Mouse (Mus musculus) liver, embryonic 13.5 days (tissue): ENCODE data around the gene Ptprf. TPM values are rescaled to one million over a fixed set of nuclear protein-coding genes. Genes with fewer than 3 reads are reported as not detected.

Experiments
- ATAC-seq: fragments of 200-750 bp; cut with Nextera tagmentation; 2 replicates; pipeline ENCODE4 v1.8.0; 2017; ENCODE audit warnings: low read depth, mild to moderate bottlenecking, moderate number of reproducible peaks, moderate library complexity
- DNase-seq: peaks from one replicate; pipeline ENCODE4 v3.0.0; 2022
- H3K27ac ChIP-seq: fragments of 300-500 bp; sonication (generic); 2 replicates; pipeline ENCODE4 v1.5.1; 2015; ENCODE audit warnings: moderate library complexity, mild to moderate bottlenecking, inconsistent platforms
- H3K27me3 ChIP-seq: fragments of 300-500 bp; sonication (generic); 2 replicates; pipeline ENCODE4 v1.6.1; 2015; ENCODE audit warnings: mild to moderate bottlenecking, inconsistent platforms
- H3K36me3 ChIP-seq: fragments of 300-500 bp; sonication (generic); 2 replicates; pipeline ENCODE4 v1.6.1; 2015; ENCODE audit warnings: mild to moderate bottlenecking, inconsistent platforms
- H3K4me1 ChIP-seq: fragments of 300-500 bp; sonication (generic); replicated peaks from 2 replicates; pipeline ENCODE4 v1.6.1; 2015; ENCODE audit warnings: inconsistent platforms
- H3K4me2 ChIP-seq: fragments of 300-500 bp; sonication (generic); 2 replicates; pipeline ENCODE4 v1.6.1; 2015; ENCODE audit warnings: inconsistent platforms, mild to moderate bottlenecking, moderate library complexity
- H3K4me3 ChIP-seq: fragments of 300-500 bp; sonication (generic); replicated peaks from 2 replicates; pipeline ENCODE4 v1.5.1; 2015; ENCODE audit warnings: mild to moderate bottlenecking, inconsistent platforms
- H3K9ac ChIP-seq: fragments of 300-500 bp; sonication (generic); 2 replicates; pipeline ENCODE4 v1.6.1; 2015; ENCODE audit warnings: mild to moderate bottlenecking, inconsistent platforms
- H3K9me3 ChIP-seq: fragments of 300-500 bp; sonication (generic); replicated peaks from 2 replicates; pipeline ENCODE4 v1.6.1; 2016; ENCODE audit warnings: inconsistent platforms
- WGBS: fragments of 180-500 bp; shearing (Covaris S2); methylation state at CpG from one replicate; pipeline ENCODE4 v1.1.7; 2015; ENCODE audit not compliant: insufficient replicate concordance; 5-methylcytosine and 5-hydroxymethylcytosine counted together
- polyA plus RNA-seq: library from polyadenylated mRNA; unstranded; fragments of >200 nt; fragmentation: Nextera tagmentation; extraction: Ambion mirVana; gene quantifications from 2 replicates; pipeline ENCODE4 v1.2.1, GENCODE M21; 2015

The Ptprf gene
- polyA plus RNA-seq, 1 experiment from 2014 or later = 7.9 TPM

DNA sequence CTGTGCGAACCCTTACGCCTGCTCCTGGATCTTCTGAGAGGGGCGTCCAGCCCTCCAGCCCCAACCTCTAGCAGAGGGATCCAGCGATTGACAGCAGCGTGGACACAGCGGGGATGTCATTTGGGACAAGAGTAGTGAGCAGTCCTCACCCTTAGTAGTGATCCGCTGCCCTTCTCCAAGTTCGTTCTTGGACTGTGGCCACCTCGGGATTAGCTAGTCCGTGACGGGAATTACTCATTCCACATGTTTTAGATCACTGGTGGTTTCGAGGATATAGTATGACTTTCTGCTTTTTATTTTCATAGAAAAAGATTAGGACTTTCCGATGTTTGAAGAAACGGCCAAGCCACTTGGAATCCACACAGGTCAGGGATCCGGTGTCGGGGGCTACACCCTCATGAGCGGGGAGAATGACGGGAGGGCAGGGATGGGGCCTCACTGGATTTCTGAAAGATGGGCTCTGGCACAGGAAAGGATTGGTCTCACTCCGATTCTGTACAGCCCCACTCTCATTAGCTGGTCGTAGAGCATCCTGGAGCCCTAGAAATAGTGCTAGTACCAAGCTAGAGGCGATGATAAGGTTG lies 15.0 kb upstream of the Ptprf start:
- no peaks in the 10 kb centered on the region for H3K27me3 ChIP-seq
- H3K4me3 ChIP-seq = no peak overlapping the region
- ATAC-seq (no peak), DNase-seq (no peak)
- 78% methylated on average over 21 of the region's 21 CpGs for WGBS
- H3K36me3 ChIP-seq = no peaks in the 10 kb centered on the region
- H3K27ac ChIP-seq = no peak overlapping the region
- H3K9ac ChIP-seq = no peak overlapping the region
- H3K4me2 ChIP-seq = no peak overlapping the region
- no peaks in the 10 kb centered on the region for H3K9me3 ChIP-seq
- H3K4me1 ChIP-seq = no peaks in the 10 kb centered on the region

DNA sequence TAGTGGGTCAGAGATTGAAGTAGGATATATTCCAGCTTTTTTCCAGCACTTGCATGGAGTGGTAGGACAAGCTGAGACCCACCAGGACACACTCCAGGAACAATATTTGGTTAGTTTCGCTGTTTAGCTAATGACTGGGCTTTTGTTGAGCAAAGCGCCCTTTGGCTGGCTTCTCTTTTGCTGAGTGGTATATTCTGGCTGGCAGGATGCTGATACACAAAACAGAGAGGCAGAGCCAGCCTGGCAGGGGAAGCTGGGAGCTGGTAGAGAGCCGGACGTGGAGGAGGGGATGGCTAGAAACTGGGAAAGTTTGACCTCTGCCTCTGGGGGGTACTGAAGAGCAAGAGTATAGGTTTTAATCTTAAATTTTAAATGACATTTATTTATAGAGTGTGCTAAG lies 13.8 kb upstream of the Ptprf start:
- Histone ChIP-seq H3K9me3 (no peaks in the 10 kb centered on the region), H3K4me1 (no peaks in the 10 kb centered on the region), H3K4me3 (no peak overlapping the region), H3K9ac (no peak overlapping the region), H3K27ac (no peak overlapping the region), H3K4me2 (no peak overlapping the region), H3K27me3 (no peaks in the 10 kb centered on the region), H3K36me3 (no peaks in the 10 kb centered on the region)
- ATAC-seq = no peak
- WGBS = 48% methylated on average over 4 of the region's 4 CpGs
- no peak for DNase-seq

DNA sequence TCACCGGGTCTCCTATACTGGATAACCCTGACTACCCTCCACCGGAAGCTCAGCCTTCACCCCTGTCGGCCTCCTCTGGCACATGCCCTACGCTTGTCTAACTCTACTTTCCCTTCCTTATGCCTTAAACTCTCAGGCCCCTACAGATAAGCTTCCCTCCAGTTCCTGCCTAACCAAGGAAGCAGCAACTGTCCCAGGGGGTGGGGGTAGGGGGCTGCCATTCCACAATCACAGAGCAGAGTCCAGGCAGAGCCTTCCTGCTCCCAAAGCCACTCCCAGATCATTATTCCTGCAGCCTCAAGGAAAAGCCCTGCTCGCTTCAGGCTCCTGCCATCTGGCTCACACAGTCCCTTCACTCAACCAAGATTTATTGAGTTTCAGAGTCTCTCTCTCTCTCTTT lies 6.6 kb upstream of the Ptprf start:
- Histone ChIP-seq H3K27me3 (peaks cover 42% of the 10 kb centered on the region), H3K4me2 (no peak overlapping the region)

DNA sequence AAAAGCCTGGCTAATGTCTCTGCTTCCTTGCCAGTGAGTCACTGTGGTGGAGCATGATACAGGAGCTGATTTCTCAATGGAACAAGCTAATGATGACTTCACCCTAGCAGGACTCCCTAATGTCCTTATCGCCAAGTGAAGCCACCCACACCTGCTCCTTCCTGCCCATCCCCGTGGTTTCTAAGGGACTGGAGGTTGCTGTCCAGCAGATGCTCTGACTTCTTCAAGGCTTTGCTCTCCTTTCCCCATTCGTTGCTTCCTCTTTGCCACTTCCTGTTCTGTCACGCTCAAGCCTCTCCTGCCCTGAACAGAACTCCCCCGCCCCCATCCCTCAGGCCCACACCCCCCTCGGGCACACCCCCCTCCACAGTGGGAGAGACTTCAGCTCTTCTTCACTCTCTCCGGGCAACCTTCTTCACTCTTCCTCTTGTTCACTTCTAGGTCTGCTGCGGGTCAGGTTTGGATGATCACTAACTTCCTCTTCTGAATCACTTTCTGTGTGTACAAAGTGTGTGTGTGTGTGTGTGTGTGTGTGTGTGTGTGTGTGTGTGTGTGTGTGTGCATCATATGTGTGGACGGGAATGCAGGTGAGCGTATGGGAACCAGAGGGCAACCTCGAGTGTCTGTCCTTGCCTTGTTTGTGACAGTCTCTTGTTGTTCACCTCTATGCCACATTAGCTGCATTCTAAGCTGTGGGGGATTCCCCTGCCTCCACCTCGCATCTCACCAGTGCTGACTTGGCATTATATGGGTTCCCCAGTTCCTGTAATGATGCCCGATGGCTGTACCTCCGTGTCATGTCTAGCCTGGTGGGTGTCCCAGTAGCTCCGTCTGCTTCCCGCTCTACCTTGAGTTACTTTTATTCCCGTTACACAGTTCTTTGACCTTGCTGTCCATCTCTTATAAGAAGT lies 4.7 kb upstream of the Ptprf start:
- Histone ChIP-seq H3K4me3 (no peak overlapping the region), H3K27ac (no peak overlapping the region), H3K9me3 (no peaks in the 10 kb centered on the region), H3K4me2 (no peak overlapping the region), H3K9ac (no peak overlapping the region), H3K36me3 (no peaks in the 10 kb centered on the region), H3K4me1 (peaks cover 12% of the 10 kb centered on the region; the same call in 1 of the 2 replicates), H3K27me3 (peaks cover 61% of the 10 kb centered on the region)
- WGBS = 25% methylated on average over 17 of the region's 17 CpGs
- DNase-seq (no peak), ATAC-seq (no peak)

More for the DNA sequence above, 6.6 kb upstream of the Ptprf start:
- ATAC-seq = no peak
- H3K4me3 ChIP-seq = no peak overlapping the region
- DNase-seq = no peak
- WGBS = 10% methylated on average over 5 of the region's 5 CpGs
- no peak overlapping the region for H3K27ac ChIP-seq
- H3K4me1 ChIP-seq = peaks cover 9% of the 10 kb centered on the region; the same call in 1 of the 2 replicates
- H3K36me3 ChIP-seq = no peaks in the 10 kb centered on the region
- no peak overlapping the region for H3K9ac ChIP-seq
- no peaks in the 10 kb centered on the region for H3K9me3 ChIP-seq

DNA sequence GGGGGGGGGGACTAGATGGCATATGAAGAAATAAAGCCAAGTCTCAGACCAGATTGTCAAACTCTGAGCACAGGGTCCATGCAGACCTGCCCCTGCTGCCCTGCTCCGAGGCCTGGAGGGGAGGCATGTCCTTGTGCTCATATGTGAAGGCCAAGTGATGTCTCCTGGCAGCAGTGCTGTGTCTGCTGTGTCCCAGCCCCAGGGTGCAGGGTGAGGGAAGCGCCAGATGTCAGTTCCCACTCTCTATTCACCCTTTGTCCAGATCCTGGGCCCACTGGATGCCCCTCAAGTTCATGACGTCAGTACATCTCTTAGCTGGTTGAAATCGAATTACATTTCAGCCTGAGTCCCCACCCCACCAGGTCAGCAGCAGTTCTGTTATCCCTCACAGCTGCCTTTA lies 3.6 kb upstream of the Ptprf start:
- peaks cover 72% of the 10 kb centered on the region for H3K27me3 ChIP-seq
- ATAC-seq = no peak

DNA sequence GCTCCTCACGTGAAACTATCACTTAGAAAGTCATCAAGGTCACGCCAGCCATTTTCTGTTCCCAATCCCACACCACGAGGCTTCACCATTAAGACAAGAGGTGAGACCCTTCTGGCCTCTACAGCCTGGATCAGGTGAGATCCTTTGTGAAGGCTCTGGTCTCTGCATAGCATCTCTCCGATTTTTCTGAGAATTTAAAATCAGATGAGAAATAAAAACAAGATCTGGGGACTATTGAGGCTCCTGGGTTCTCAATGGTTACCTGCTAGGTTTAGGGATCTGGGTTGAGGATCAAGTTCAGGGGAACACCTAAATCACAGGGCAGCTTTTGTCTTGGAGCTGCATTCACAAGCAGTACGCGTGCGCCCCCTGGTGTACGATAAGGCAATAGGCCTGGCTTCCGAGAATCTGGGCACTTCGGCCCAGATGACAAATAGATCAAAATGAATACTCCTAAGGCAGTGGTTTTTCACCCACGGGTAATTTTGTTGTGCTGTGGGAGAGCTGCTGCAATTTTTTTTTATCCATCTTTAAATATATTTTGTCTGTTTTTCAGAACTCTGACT lies 1.6 kb upstream of the Ptprf start:
- no peak overlapping the region for H3K4me2 ChIP-seq
- 6% methylated on average over 11 of the region's 11 CpGs for WGBS
- H3K4me3 ChIP-seq = no peak overlapping the region
- no peak overlapping the region for H3K27ac ChIP-seq
- H3K9me3 ChIP-seq = no peaks in the 10 kb centered on the region
- DNase-seq (peak; percentile 36), ATAC-seq (no peak)
- H3K9ac ChIP-seq = no peak overlapping the region
- peaks cover 85% of the 10 kb centered on the region for H3K27me3 ChIP-seq
- H3K36me3 ChIP-seq = no peaks in the 10 kb centered on the region
- peaks cover 27% of the 10 kb centered on the region; the same call in 1 of the 2 replicates for H3K4me1 ChIP-seq

More for the DNA sequence above, 3.6 kb upstream of the Ptprf start:
- Histone ChIP-seq H3K27ac (no peak overlapping the region), H3K4me3 (no peak overlapping the region), H3K4me1 (peaks cover 18% of the 10 kb centered on the region; the same call in 1 of the 2 replicates), H3K4me2 (no peak overlapping the region), H3K9me3 (no peaks in the 10 kb centered on the region), H3K36me3 (no peaks in the 10 kb centered on the region), H3K9ac (no peak overlapping the region)
- no peak for DNase-seq
- 63% methylated on average over 4 of the region's 4 CpGs for WGBS

DNA sequence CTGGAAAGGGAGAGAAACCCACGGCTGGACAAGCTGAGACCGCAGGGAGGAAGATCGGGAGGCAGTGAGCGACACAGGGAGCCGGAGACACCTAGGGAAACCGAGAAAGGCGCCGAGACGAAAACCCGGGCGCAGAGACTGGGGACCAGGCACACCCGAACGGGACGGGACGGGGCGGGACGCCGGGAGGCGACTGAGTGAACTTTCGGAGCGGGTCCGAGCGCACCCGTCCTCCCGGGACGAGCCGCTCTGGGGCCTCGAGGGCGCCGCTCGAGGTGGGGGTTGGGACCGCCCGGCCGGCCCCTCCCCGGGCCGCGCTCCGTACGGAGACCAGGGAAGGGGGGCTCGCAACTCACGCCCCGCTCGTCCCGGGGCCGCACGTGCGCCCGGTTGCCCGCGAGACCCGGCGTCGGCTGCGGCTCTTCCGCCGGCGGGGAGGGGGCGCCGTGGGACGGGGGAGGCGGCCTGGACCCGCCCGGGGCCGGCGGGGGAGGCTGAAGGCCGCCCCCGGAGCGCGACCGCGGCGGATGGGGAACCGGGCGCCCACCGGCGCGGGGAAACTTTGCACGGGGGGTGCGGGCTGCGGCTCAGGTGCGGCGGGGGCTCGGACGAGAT lies 682 bp downstream of the Ptprf start:
- H3K4me1 ChIP-seq = peaks cover 25% of the 10 kb centered on the region; the same call in 1 of the 2 replicates

DNA sequence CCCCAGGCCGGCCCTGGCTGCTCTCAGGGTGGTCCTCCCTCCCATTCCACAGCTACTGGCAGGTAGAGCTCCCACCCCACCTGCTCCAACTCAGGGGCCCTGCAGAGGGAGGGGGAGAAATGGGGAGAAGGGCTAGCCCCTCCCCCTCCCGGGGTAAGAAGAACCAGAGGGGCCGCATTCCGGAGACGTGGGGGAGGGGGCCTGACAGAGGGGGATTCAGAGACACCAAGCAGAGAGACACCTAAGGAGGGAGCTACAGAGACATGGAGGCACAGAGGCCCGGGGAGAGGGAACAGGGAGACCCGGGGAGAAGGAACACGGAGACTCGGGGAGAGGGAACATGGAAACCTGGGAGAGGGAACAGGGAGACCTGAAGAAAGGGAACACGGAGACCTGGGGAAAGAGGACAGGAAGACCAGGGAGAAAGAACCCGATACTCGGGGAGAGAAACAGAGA lies 1.2 kb downstream of the Ptprf start:
- Histone ChIP-seq H3K4me2 (peak overlapping the region; percentile 60), H3K9ac (peak overlapping the region; percentile 70), H3K27me3 (peaks cover 64% of the 10 kb centered on the region), H3K4me3 (peak overlapping the region; percentile 62), H3K9me3 (no peaks in the 10 kb centered on the region), H3K27ac (0 out of 2 replicates have a peak overlapping the region, but pooled peaks have one; percentile 23), H3K36me3 (no peaks in the 10 kb centered on the region), H3K4me1 (peaks cover 24% of the 10 kb centered on the region; the same call in 1 of the 2 replicates)
- 15% methylated on average over 12 of the region's 12 CpGs for WGBS
- ATAC-seq (no peak), DNase-seq (no peak)

More for the DNA sequence above, 682 bp downstream of the Ptprf start:
- 1% methylated on average over 74 of the region's 84 CpGs for WGBS
- H3K9ac ChIP-seq = peak overlapping the region; percentile 70
- H3K4me2 ChIP-seq = peak overlapping the region; percentile 60
- peak overlapping the region; percentile 62 for H3K4me3 ChIP-seq
- 0 out of 2 replicates have a peak overlapping the region, but pooled peaks have one; percentile 23 for H3K27ac ChIP-seq
- no peaks in the 10 kb centered on the region for H3K36me3 ChIP-seq
- peaks cover 67% of the 10 kb centered on the region for H3K27me3 ChIP-seq
- no peaks in the 10 kb centered on the region for H3K9me3 ChIP-seq
- DNase-seq = no peak
- no peak for ATAC-seq

DNA sequence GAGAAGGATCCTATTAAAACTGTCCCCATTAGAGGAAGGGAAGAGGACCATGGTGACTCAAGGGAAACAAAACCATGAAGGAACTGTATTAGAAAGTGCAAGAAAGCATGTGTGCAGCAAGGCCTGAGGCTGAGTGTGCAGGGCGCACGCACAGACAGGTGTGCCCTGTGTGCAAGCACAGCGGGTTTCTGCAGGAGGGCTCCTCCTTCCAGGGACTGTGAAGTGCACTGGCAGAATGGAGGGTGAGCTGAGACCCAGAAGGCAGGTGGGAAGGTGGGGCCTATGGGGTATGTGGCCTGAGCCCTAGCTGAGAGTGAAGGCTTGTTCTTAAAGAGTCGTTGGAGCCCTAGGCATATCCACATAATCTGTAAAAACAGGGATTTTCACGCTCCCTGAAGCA lies 1.9 kb downstream of the Ptprf start:
- Histone ChIP-seq H3K36me3 (no peaks in the 10 kb centered on the region), H3K9ac (no peak overlapping the region), H3K4me1 (peaks cover 24% of the 10 kb centered on the region; the same call in 1 of the 2 replicates), H3K4me3 (peak overlapping the region; percentile 62), H3K27me3 (peaks cover 61% of the 10 kb centered on the region), H3K9me3 (no peaks in the 10 kb centered on the region), H3K4me2 (peak overlapping the region; percentile 60), H3K27ac (no peak overlapping the region)
- no peak for DNase-seq
- ATAC-seq = no peak
- WGBS = 59% methylated on average over 5 of the region's 5 CpGs

DNA sequence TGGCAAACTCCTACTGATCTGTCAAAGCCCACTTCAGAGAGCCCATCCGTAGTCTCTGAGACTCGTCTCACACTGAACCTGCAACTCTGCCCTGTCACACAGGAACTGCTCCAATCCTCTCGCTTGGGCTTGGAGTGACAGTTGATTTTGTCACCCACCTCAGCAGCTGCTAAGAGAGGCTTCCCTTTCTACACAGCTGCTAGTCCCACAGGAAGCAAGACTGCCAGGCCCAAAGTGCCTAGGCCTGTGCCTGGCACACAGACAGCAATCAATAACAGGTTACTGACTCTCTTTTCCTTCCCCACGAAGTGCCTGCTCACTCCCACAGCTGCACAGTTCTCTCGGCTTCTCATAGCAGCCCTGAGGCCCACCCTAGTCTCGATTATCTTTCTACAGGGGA lies 2.7 kb downstream of the Ptprf start:
- Histone ChIP-seq H3K4me3 (no peak overlapping the region), H3K36me3 (no peaks in the 10 kb centered on the region), H3K4me1 (peaks cover 24% of the 10 kb centered on the region; the same call in 1 of the 2 replicates), H3K27me3 (peaks cover 58% of the 10 kb centered on the region), H3K9me3 (no peaks in the 10 kb centered on the region), H3K9ac (no peak overlapping the region), H3K4me2 (peak overlapping the region; percentile 60; the same call in 1 of the 2 replicates), H3K27ac (no peak overlapping the region)
- ATAC-seq = no peak
- 52% methylated on average over 6 of the region's 6 CpGs for WGBS
- no peak for DNase-seq

DNA sequence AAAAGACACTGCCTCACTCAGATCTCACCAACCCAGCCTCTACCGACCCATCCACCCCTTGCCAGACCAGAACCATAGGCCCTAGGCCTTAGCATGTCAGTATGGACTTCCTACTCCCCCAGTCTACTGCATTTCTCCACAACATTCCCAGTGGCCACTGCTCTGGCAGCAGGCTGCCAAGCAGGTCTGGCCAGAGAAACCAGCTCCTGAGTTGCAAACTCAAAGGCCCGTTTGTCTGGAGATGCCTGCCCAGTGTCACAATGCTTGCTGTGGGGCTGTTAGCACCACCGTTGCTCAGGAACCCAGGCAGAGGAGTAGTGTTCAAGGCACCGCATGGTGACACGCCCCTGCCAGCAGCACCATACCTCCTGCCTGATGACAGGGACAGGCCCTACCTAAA lies 5.0 kb downstream of the Ptprf start:
- 65% methylated on average over 5 of the region's 5 CpGs for WGBS
- DNase-seq = no peak
- H3K36me3 ChIP-seq = no peaks in the 10 kb centered on the region
- peaks cover 38% of the 10 kb centered on the region for H3K27me3 ChIP-seq
- no peaks in the 10 kb centered on the region for H3K9me3 ChIP-seq
- peaks cover 27% of the 10 kb centered on the region for H3K4me1 ChIP-seq
- no peak overlapping the region for H3K4me3 ChIP-seq
- no peak for ATAC-seq
- no peak overlapping the region for H3K27ac ChIP-seq
- no peak overlapping the region for H3K4me2 ChIP-seq
- H3K9ac ChIP-seq = no peak overlapping the region
